Mouse (Mus musculus) olfactory bulb, adult 2 months (tissue): ENCODE measurements around the gene Ankrd66.

ENCODE experiments used
- CTCF ChIP-seq: fragments of 200-500 bp; IDR thresholded peaks from 2 replicates; pipeline ENCODE4 v1.5.1; 2012; ENCODE audit warnings: low read depth, mild to moderate bottlenecking, low read length, moderate library complexity; ENCODE audit not compliant: insufficient read depth
- POLR2A ChIP-seq: fragments of 200-500 bp; IDR thresholded peaks from 2 replicates; pipeline ENCODE4 v1.6.1; 2012; ENCODE audit warnings: mild to moderate bottlenecking, low read depth, low read length, moderate library complexity; ENCODE audit not compliant: insufficient read depth

- TF ChIP-seq CTCF (no peak), POLR2A (no peak)
Measured at GRCm38 (mm10) chr17:43500513-43500912, 42.9 kb downstream of the Ankrd66 start.
